Mouse (Mus musculus) subcutaneous adipose tissue, adult 2 months (tissue): ENCODE measurements around the gene Lyz2. TPM values are rescaled to one million over a fixed set of nuclear protein-coding genes. Genes with fewer than 3 reads are reported as not detected.

Source experiments
- polyA plus RNA-seq: library from polyadenylated mRNA; depleted of rRNA; stranded (reverse); fragments of >200 nt; gene quantifications from 2 replicates; pipeline ENCODE4 v1.2.3, GENCODE M21; 2012; ENCODE audit warnings: low replicate concordance; rRNA removed

Lyz2 gene
- 594 and 634 TPM in 2 replicates for polyA plus RNA-seq

DNA sequence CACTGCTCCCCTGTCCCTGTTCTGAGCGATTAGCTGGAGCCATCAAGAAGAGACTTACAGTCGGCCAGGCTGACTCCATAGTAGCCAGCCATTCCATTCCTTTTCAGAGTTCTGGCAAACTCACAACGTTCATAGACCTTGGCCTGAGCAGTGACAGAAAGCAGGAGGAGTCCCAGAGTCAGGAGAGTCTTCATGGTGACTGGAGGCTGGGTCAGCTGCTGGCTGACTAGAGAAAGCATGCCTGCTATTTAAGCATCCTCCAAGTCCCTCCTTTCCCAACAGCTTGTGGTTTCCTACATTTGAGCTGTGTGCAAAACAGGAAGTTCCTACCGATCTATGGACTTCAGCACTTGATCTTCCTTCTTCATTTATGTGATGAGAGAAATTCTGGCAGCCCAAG lies at the start of gene Lyz2:
Gene Lyz2, minus strand, starts transcription at position 273 of the 400 bp plus-strand sequence.

GRCm38 (mm10) chr10:117292671-117293070 lies 10.6 kb upstream of the Lyz2 start, which contains the start of gene Lyz1:
TSS of gene Lyz1 (minus strand) at chr10:117292868.

GRCm38 (mm10) chr10:117238603-117239002 lies 43.5 kb downstream of the Lyz2 start, which contains the start of gene 9530003J23Rik:
TSS of gene 9530003J23Rik (minus strand) at chr10:117238703.

Other genes starting within 250 kb of the Lyz2 start
- gene Lrrc10, start 237.0 kb downstream of the Lyz2 start, polyA plus RNA-seq: not detected in 2 replicates
- 86.4 and 129 TPM in 2 replicates for gene Cct2, start 218.5 kb downstream of the Lyz2 start, polyA plus RNA-seq
- gene Frs2, start 133.8 kb downstream of the Lyz2 start, polyA plus RNA-seq: 12.8 and 27.1 TPM in 2 replicates
- gene Yeats4, start 57.8 kb downstream of the Lyz2 start, polyA plus RNA-seq: 15.0 and 26.0 TPM in 2 replicates
- 0.24 TPM in 1 of 2 replicates, not detected in the other for gene 9530003J23Rik, start 43.6 kb downstream of the Lyz2 start, polyA plus RNA-seq
- 27.0 and 34.5 TPM in 2 replicates for gene Lyz1, start 10.5 kb upstream of the Lyz2 start, polyA plus RNA-seq
- 28.9 and 66.1 TPM in 2 replicates for gene Cpsf6, start 97.7 kb upstream of the Lyz2 start, polyA plus RNA-seq